Mouse (Mus musculus): Measurements from ENCODE around the gene Mfap2. TPM values are rescaled to one million over a fixed set of nuclear protein-coding genes. Genes with fewer than 3 reads are reported as not detected.
A peak's percentile ranks its signal among the peaks of the same experiment; 100 is the strongest.

Gene Mfap2
- total and polyA plus RNA-seq, 3 experiments = not detected

GRCm38 (mm10) chr4:140963941-140964597 lies 46.1 kb upstream of the Mfap2 start:
- H3K36me3 ChIP-seq (replicated peaks) = peaks cover 61% of the 10 kb centered on the region
- peaks cover 3% of the 10 kb centered on the region for H3K27me3 ChIP-seq (ENCODE audit: insufficient read depth, low read length)
- peaks cover 46% of the 10 kb centered on the region for H3K4me1 ChIP-seq (ENCODE audit: insufficient read depth, low read depth, low read length)
- peak overlapping the region; percentile 22; the same call in 1 of the 2 replicates for H3K4me3 ChIP-seq (ENCODE audit: low read depth, low read length)
- no peak for DNase-seq (ENCODE audit: low spot score)
- no peak for ATAC-seq (ENCODE audit: extremely low read depth, insufficient number of reproducible peaks, low FRiP score, poor library complexity, severe bottlenecking)
- H3K9me3 ChIP-seq (replicated peaks) = no peaks in the 10 kb centered on the region
- TF ChIP-seq CTCF (IDR thresholded peaks at IDR 0.05; ENCODE audit: low read depth, low read length) = no peak
- no peak for TF ChIP-seq GATA2 (IDR thresholded peaks at IDR 0.05; ENCODE audit: borderline replicate concordance, low read depth, low read length)
- no peak for TF ChIP-seq TAL1 (conservative IDR thresholded peaks at IDR 0.05; ENCODE audit: low read depth, low read length)
- no peak for TF ChIP-seq GATA1 (IDR thresholded peaks at IDR 0.05; ENCODE audit: borderline replicate concordance, low read length)
- TF ChIP-seq POLR2AphosphoS5 (IDR thresholded peaks at IDR 0.05; ENCODE audit: insufficient replicate concordance, low read depth, low read length) = no peak

DNA sequence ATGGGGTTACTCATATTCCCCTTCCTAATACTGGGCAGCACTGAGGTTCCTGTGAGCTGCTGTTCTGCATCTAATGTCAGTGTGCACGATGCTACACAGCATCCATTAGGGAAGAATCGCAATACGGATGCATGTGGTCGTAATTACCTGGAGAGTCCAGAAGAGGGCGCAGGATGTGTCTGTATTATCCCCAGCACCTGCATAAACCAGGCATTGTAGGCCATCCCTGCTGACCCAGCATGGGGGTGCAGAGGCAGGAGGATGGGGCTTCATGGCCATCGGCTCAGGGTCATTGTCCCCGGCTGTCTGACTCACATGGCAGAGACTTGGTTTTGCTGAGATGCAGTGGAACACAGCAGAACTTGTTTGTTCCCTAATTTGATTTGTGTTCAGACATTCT lies 45.6 kb upstream of the Mfap2 start:
- no peak for ATAC-seq (ENCODE audit: extremely low read depth, insufficient number of reproducible peaks, low FRiP score, poor library complexity, severe bottlenecking)
- no peaks in the 10 kb centered on the region for H3K27me3 ChIP-seq (ENCODE audit: insufficient read depth, low read length)
- H3K36me3 ChIP-seq (replicated peaks) = peaks cover 66% of the 10 kb centered on the region
- no peak overlapping the region; the same call in 1 of the 2 replicates for H3K4me3 ChIP-seq (ENCODE audit: low read depth, low read length)
- peaks cover 46% of the 10 kb centered on the region for H3K4me1 ChIP-seq (ENCODE audit: insufficient read depth, low read depth, low read length)
- TF ChIP-seq GATA2 (IDR thresholded peaks at IDR 0.05; ENCODE audit: borderline replicate concordance, low read depth, low read length) (no peak), CTCF (IDR thresholded peaks at IDR 0.05; ENCODE audit: low read depth, low read length) (peak; percentile 80)
- no peak for DNase-seq (ENCODE audit: low spot score)
- H3K9me3 ChIP-seq (replicated peaks) = no peaks in the 10 kb centered on the region

- DNase-seq (ENCODE audit: low spot score) (no peak), ATAC-seq (ENCODE audit: extremely low read depth, insufficient number of reproducible peaks, low FRiP score, poor library complexity, severe bottlenecking) (no peak)
- TF ChIP-seq GATA1 (IDR thresholded peaks at IDR 0.05; ENCODE audit: borderline replicate concordance, low read length) (no peak), POLR2AphosphoS5 (IDR thresholded peaks at IDR 0.05; ENCODE audit: insufficient replicate concordance, low read depth, low read length) (no peak), TAL1 (conservative IDR thresholded peaks at IDR 0.05; ENCODE audit: low read depth, low read length) (no peak), GATA2 (IDR thresholded peaks at IDR 0.05; ENCODE audit: borderline replicate concordance, low read depth, low read length) (no peak), CTCF (IDR thresholded peaks at IDR 0.05; ENCODE audit: low read depth, low read length) (no peak)
- no peaks in the 10 kb centered on the region for H3K27me3 ChIP-seq (ENCODE audit: insufficient read depth, low read length)
- no peaks in the 10 kb centered on the region for H3K9me3 ChIP-seq (replicated peaks)
- no peak overlapping the region for H3K4me3 ChIP-seq (ENCODE audit: low read depth, low read length)
- H3K36me3 ChIP-seq (replicated peaks) = peaks cover 93% of the 10 kb centered on the region
- H3K4me1 ChIP-seq (ENCODE audit: insufficient read depth, low read depth, low read length) = peaks cover 34% of the 10 kb centered on the region
Measured at GRCm38 (mm10) chr4:140967386-140968159, 42.6 kb upstream of the Mfap2 start.

DNA sequence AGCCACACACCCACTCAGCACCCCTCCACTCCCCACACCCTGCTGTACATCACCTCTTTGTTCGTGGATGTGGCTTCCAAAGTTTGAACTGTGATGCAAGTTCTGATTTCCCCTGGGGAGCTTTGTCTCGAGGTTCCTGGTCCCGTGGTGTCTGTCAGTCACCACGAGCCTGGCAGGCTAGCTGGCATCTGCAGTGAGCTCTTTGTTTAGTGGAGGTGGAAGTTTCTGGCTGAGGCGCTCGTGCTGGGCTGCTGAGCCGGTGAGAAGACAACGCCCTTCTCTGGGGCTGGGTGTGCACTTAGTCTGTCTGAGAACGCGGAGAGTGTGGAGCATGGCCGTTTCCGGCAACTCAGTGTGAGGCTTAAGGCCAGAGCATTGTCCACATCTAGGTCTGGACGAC lies 38.5 kb upstream of the Mfap2 start:
- H3K36me3 ChIP-seq (replicated peaks) = peaks cover 98% of the 10 kb centered on the region
- no peak for TF ChIP-seq GATA1 (IDR thresholded peaks at IDR 0.05; ENCODE audit: borderline replicate concordance, low read length)
- no peak for TF ChIP-seq GATA2 (IDR thresholded peaks at IDR 0.05; ENCODE audit: borderline replicate concordance, low read depth, low read length)
- TF ChIP-seq CTCF (IDR thresholded peaks at IDR 0.05; ENCODE audit: low read depth, low read length) = no peak
- TF ChIP-seq TAL1 (conservative IDR thresholded peaks at IDR 0.05; ENCODE audit: low read depth, low read length) = no peak
- TF ChIP-seq POLR2AphosphoS5 (IDR thresholded peaks at IDR 0.05; ENCODE audit: insufficient replicate concordance, low read depth, low read length) = no peak
- H3K9me3 ChIP-seq (replicated peaks) = no peaks in the 10 kb centered on the region
- ATAC-seq (ENCODE audit: extremely low read depth, insufficient number of reproducible peaks, low FRiP score, poor library complexity, severe bottlenecking) (no peak), DNase-seq (ENCODE audit: low spot score) (no peak)
- H3K27me3 ChIP-seq (ENCODE audit: insufficient read depth, low read length) = no peaks in the 10 kb centered on the region
- peaks cover 10% of the 10 kb centered on the region for H3K4me1 ChIP-seq (ENCODE audit: insufficient read depth, low read depth, low read length)
- no peak overlapping the region for H3K4me3 ChIP-seq (ENCODE audit: low read depth, low read length)

DNA sequence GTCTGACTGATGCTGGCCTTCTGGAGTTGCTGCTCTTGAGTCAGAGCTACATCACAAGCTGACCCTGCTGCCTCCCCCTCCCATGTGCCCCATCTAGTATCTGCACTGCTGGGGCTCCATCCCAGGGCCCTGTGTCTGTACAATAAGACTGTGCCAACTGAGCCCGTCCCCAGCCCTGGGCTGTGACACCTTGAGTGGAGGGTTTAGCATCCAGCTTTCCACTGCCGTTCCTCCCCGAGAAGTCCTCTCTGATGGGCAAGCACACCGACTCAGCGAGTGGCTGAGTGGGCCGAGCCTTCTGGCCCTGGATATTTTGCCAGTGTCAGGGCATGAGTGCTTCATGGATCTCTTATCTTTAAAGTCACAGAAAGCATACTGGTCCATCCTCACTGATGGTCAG lies 35.8 kb upstream of the Mfap2 start:
- H3K4me3 ChIP-seq (ENCODE audit: low read depth, low read length) = no peak overlapping the region
- TF ChIP-seq GATA2 (IDR thresholded peaks at IDR 0.05; ENCODE audit: borderline replicate concordance, low read depth, low read length) = no peak
- no peak for TF ChIP-seq POLR2AphosphoS5 (IDR thresholded peaks at IDR 0.05; ENCODE audit: insufficient replicate concordance, low read depth, low read length)
- TF ChIP-seq CTCF (IDR thresholded peaks at IDR 0.05; ENCODE audit: low read depth, low read length) = no peak
- no peak for TF ChIP-seq GATA1 (IDR thresholded peaks at IDR 0.05; ENCODE audit: borderline replicate concordance, low read length)
- TF ChIP-seq TAL1 (conservative IDR thresholded peaks at IDR 0.05; ENCODE audit: low read depth, low read length) = no peak
- H3K36me3 ChIP-seq (replicated peaks) = peaks cover 98% of the 10 kb centered on the region
- H3K4me1 ChIP-seq (ENCODE audit: insufficient read depth, low read depth, low read length) = peaks cover 24% of the 10 kb centered on the region
- H3K9me3 ChIP-seq (replicated peaks) = no peaks in the 10 kb centered on the region
- no peaks in the 10 kb centered on the region for H3K27me3 ChIP-seq (ENCODE audit: insufficient read depth, low read length)
- DNase-seq (ENCODE audit: low spot score) (no peak), ATAC-seq (ENCODE audit: extremely low read depth, insufficient number of reproducible peaks, low FRiP score, poor library complexity, severe bottlenecking) (no peak)

DNA sequence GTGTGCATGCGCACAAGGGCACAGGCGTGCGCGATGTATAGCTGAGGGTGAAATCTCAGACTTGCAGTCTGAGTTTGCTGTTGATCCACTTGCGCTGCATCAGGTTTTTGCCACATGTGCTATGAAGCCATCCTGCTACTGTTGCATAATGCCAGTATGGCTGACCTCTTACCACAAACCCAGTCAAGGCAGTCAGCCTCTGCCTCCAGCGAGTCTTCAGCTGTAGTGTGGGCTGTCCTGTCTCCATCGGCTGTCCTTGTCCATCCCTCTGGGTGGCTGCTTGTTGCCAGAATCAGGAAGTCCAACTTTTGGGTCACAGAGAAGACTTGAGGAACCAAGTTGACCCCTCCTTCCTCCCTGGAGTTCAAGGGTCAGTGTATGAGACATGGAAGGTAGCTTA lies 34.9 kb upstream of the Mfap2 start:
- Histone ChIP-seq H3K27me3 (ENCODE audit: insufficient read depth, low read length) (no peaks in the 10 kb centered on the region), H3K9me3 (replicated peaks) (no peaks in the 10 kb centered on the region), H3K36me3 (replicated peaks) (peaks cover 96% of the 10 kb centered on the region), H3K4me3 (ENCODE audit: low read depth, low read length) (no peak overlapping the region), H3K4me1 (ENCODE audit: insufficient read depth, low read depth, low read length) (peaks cover 24% of the 10 kb centered on the region)
- DNase-seq (ENCODE audit: low spot score) (no peak), ATAC-seq (ENCODE audit: extremely low read depth, insufficient number of reproducible peaks, low FRiP score, poor library complexity, severe bottlenecking) (no peak)
- no peak for TF ChIP-seq POLR2AphosphoS5 (IDR thresholded peaks at IDR 0.05; ENCODE audit: insufficient replicate concordance, low read depth, low read length)
- TF ChIP-seq TAL1 (conservative IDR thresholded peaks at IDR 0.05; ENCODE audit: low read depth, low read length) = no peak
- no peak for TF ChIP-seq GATA1 (IDR thresholded peaks at IDR 0.05; ENCODE audit: borderline replicate concordance, low read length)
- TF ChIP-seq CTCF (IDR thresholded peaks at IDR 0.05; ENCODE audit: low read depth, low read length) = no peak
- TF ChIP-seq GATA2 (IDR thresholded peaks at IDR 0.05; ENCODE audit: borderline replicate concordance, low read depth, low read length) = no peak

Measured in G1E (cell line).